Mouse (Mus musculus): ENCODE data around the gene Ncaph. TPM values are rescaled to one million over a fixed set of nuclear protein-coding genes. Genes with fewer than 3 reads are reported as not detected.

Gene Ncaph
- 2.4 and 2.7 TPM in 2 replicates for polyA plus RNA-seq (2012; rRNA removed)

GRCm38 (mm10) chr2:127133621-127134461 is at the start of gene Ncaph:
Gene Ncaph (minus strand): TSS chr2:127133954.

GRCm38 (mm10) chr2:127143158-127144063 is 9.7 kb upstream of the Ncaph start, which contains the start of gene Itpripl1:
Gene Itpripl1 (minus strand): TSS chr2:127143442.

GRCm38 (mm10) chr2:127070435-127070841 is 63.3 kb downstream of the Ncaph start, which contains the start of gene Blvra:
Gene Blvra (plus strand): TSS chr2:127070665.

Other genes with a start within 250 kb of the Ncaph start
- gene Sppl2a, start 200.7 kb downstream of the Ncaph start, polyA plus RNA-seq (2012; rRNA removed) = 26.6 and 26.9 TPM in 2 replicates
- 1.5 and 1.7 TPM in 2 replicates for gene Ap4e1, start 125.2 kb downstream of the Ncaph start, polyA plus RNA-seq (2012; rRNA removed)
- gene Blvra, start 63.3 kb downstream of the Ncaph start, polyA plus RNA-seq (2012; rRNA removed) = 3.8 TPM in 2 replicates
- gene Itpripl1, start 9.5 kb upstream of the Ncaph start, polyA plus RNA-seq (2012; rRNA removed) = 2.9 and 3.5 TPM in 2 replicates
- 0.45 and 0.52 TPM in 2 replicates for gene 1810024B03Rik, start 74.3 kb upstream of the Ncaph start, polyA plus RNA-seq (2012; rRNA removed)
- gene Snrnp200, start 74.4 kb upstream of the Ncaph start, polyA plus RNA-seq (2012; rRNA removed) = 25.6 and 26.6 TPM in 2 replicates
- 52.3 and 56.8 TPM in 2 replicates for gene Ciao1, start 113.9 kb upstream of the Ncaph start, polyA plus RNA-seq (2012; rRNA removed)
- gene Tmem127, start 114.0 kb upstream of the Ncaph start, polyA plus RNA-seq (2012; rRNA removed) = 112 and 148 TPM in 2 replicates
- 60.3 and 81.2 TPM in 2 replicates for gene Stard7, start 136.3 kb upstream of the Ncaph start, polyA plus RNA-seq (2012; rRNA removed)
- 5.4 and 6.0 TPM in 2 replicates for gene Dusp2, start 202.2 kb upstream of the Ncaph start, polyA plus RNA-seq (2012; rRNA removed)
- gene Astl, start 204.7 kb upstream of the Ncaph start, polyA plus RNA-seq (2012; rRNA removed) = not detected in 2 replicates
- gene Adra2b, start 229.3 kb upstream of the Ncaph start, polyA plus RNA-seq (2012; rRNA removed) = 0.59 and 0.71 TPM in 2 replicates

All from colon, adult 2 months (tissue).